Mouse (Mus musculus) heart, postnatal 0 days (tissue): ENCODE data around the gene Bloc1s1.

Source experiments
- CTCF ChIP-seq: IDR thresholded peaks from 2 replicates; pipeline ENCODE4 v1.5.1; 2016; ENCODE audit warnings: antibody characterized with exemption, control low read depth, low read depth
- EP300 ChIP-seq: IDR thresholded peaks from 2 replicates; pipeline ENCODE4 v1.6.1; 2016; ENCODE audit warnings: antibody characterized with exemption, low read depth

DNA sequence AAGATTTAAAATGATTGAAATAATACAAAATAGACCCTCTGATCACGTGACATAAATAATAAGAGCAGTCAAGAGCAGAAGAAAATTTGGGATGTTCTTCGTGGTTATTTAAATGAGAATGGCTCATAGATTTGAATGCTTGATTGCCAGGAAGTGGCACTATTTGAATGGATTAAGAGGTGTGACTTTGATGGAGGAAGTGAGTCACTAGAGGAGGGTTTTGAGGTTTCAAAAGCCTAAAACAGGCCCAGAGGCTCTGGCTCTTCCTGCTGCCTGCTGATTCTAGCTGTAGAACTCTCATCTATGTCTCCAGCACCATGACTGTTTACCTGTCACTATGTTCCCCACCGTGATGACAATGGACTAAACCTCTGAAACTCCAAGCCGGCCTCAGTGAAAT, 49.0 kb upstream of the Bloc1s1 start:
- TF ChIP-seq CTCF (no peak), EP300 (no peak)
